Mouse (Mus musculus): ENCODE results near the gene Gm12185. TPM values are rescaled to one million over a fixed set of nuclear protein-coding genes. Genes with fewer than 3 reads are reported as not detected.

Gm12185 gene
- polyA plus RNA-seq, 1 experiment from 2014 or later = not detected

GRCm38 (mm10) chr11:48871817-48872541 lies 120.0 kb downstream of the Gm12185 start:
- no peaks in the 10 kb centered on the region for H3K36me3 ChIP-seq
- 4% methylated on average over 17 of the region's 17 CpGs for WGBS
- peak overlapping the region; percentile 76 for H3K9ac ChIP-seq
- peaks cover 16% of the 10 kb centered on the region for H3K27me3 ChIP-seq
- no peaks in the 10 kb centered on the region for H3K9me3 ChIP-seq
- peak overlapping the region; percentile 80 for H3K4me2 ChIP-seq
- no peak; the same call in 1 of the 2 replicates for ATAC-seq (ENCODE audit: insufficient number of reproducible peaks, insufficient read depth, low FRiP score, low TSS enrichment, low read depth)
- no peak overlapping the region for H3K27ac ChIP-seq
- peaks cover 16% of the 10 kb centered on the region; the same call in 1 of the 2 replicates for H3K4me1 ChIP-seq
- peak overlapping the region; percentile 52 for H3K4me3 ChIP-seq

- Histone ChIP-seq H3K4me1 (peaks cover 16% of the 10 kb centered on the region; the same call in 1 of the 2 replicates), H3K4me2 (peak within 1 kb of the TSS; percentile 80), H3K36me3 (no peaks in the 10 kb centered on the region), H3K9me3 (no peaks in the 10 kb centered on the region), H3K27ac (peak within 1 kb of the TSS; percentile 48), H3K4me3 (peak within 1 kb of the TSS; percentile 52), H3K9ac (peak within 1 kb of the TSS; percentile 76), H3K27me3 (peaks cover 16% of the 10 kb centered on the region)
- under 1% methylated on average over 19 of the region's 19 CpGs for WGBS
- 0 out of 2 replicates have a peak, but pooled peaks have one; percentile 48 for ATAC-seq (ENCODE audit: insufficient number of reproducible peaks, insufficient read depth, low FRiP score, low TSS enrichment, low read depth)
These were observed 120.7 kb downstream of the Gm12185 start, which contains the start of gene Irgm1 for GRCm38 (mm10) chr11:48871201-48871772. TSS of gene Irgm1 (minus strand) at chr11:48871683.

GRCm38 (mm10) chr11:48870781-48871180 lies 121.2 kb downstream of the Gm12185 start:
- H3K4me1 ChIP-seq = peaks cover 16% of the 10 kb centered on the region; the same call in 1 of the 2 replicates
- H3K27ac ChIP-seq = peak overlapping the region; percentile 48; the same call in 1 of the 2 replicates
- H3K4me3 ChIP-seq = peak overlapping the region; percentile 52
- H3K4me2 ChIP-seq = peak overlapping the region; percentile 80
- 33% methylated on average over 7 of the region's 7 CpGs for WGBS
- peaks cover 16% of the 10 kb centered on the region for H3K27me3 ChIP-seq
- ATAC-seq (ENCODE audit: insufficient number of reproducible peaks, insufficient read depth, low FRiP score, low TSS enrichment, low read depth) = no peak
- no peaks in the 10 kb centered on the region for H3K36me3 ChIP-seq
- H3K9me3 ChIP-seq = no peaks in the 10 kb centered on the region
- H3K9ac ChIP-seq = peak overlapping the region; percentile 76

GRCm38 (mm10) chr11:48869380-48870110 lies 122.5 kb downstream of the Gm12185 start:
- Histone ChIP-seq H3K4me3 (no peak overlapping the region), H3K4me2 (peak overlapping the region; percentile 80; the same call in 1 of the 2 replicates), H3K36me3 (no peaks in the 10 kb centered on the region), H3K27ac (no peak overlapping the region), H3K4me1 (peaks cover 16% of the 10 kb centered on the region; the same call in 1 of the 2 replicates), H3K9ac (no peak overlapping the region), H3K27me3 (peaks cover 12% of the 10 kb centered on the region), H3K9me3 (no peaks in the 10 kb centered on the region)
- no peak for ATAC-seq (ENCODE audit: insufficient number of reproducible peaks, insufficient read depth, low FRiP score, low TSS enrichment, low read depth)
- WGBS = 73% methylated on average over 7 of the region's 7 CpGs

GRCm38 (mm10) chr11:48866481-48866880 lies 125.5 kb downstream of the Gm12185 start:
- no peak for ATAC-seq (ENCODE audit: insufficient number of reproducible peaks, insufficient read depth, low FRiP score, low TSS enrichment, low read depth)
- Histone ChIP-seq H3K27ac (no peak overlapping the region), H3K4me2 (no peak overlapping the region), H3K4me1 (peaks cover 6% of the 10 kb centered on the region; the same call in 1 of the 2 replicates), H3K27me3 (no peaks in the 10 kb centered on the region; the same call in 1 of the 2 replicates), H3K4me3 (no peak overlapping the region), H3K36me3 (no peaks in the 10 kb centered on the region), H3K9me3 (no peaks in the 10 kb centered on the region), H3K9ac (no peak overlapping the region)
- WGBS = 93% methylated on average over 9 of the region's 9 CpGs

GRCm38 (mm10) chr11:48863808-48864207 lies 128.2 kb downstream of the Gm12185 start:
- ATAC-seq (ENCODE audit: insufficient number of reproducible peaks, insufficient read depth, low FRiP score, low TSS enrichment, low read depth) = no peak
- no peaks in the 10 kb centered on the region for H3K36me3 ChIP-seq
- H3K27ac ChIP-seq = no peak overlapping the region
- 74% methylated on average over 3 of the region's 3 CpGs for WGBS
- H3K27me3 ChIP-seq = peaks cover 10% of the 10 kb centered on the region
- no peaks in the 10 kb centered on the region for H3K9me3 ChIP-seq
- H3K4me1 ChIP-seq = 0 out of 2 replicates have a peak, but pooled peaks cover 1% of the 10 kb centered on the region
- no peak overlapping the region for H3K4me3 ChIP-seq
- H3K9ac ChIP-seq = no peak overlapping the region
- no peak overlapping the region for H3K4me2 ChIP-seq

GRCm38 (mm10) chr11:48862784-48863319 lies 129.2 kb downstream of the Gm12185 start:
- H3K4me3 ChIP-seq = no peak overlapping the region
- no peak overlapping the region for H3K9ac ChIP-seq
- H3K4me1 ChIP-seq = peaks cover 11% of the 10 kb centered on the region
- no peak overlapping the region for H3K27ac ChIP-seq
- no peaks in the 10 kb centered on the region for H3K9me3 ChIP-seq
- WGBS = 59% methylated on average over 1 of the region's 1 CpGs
- H3K27me3 ChIP-seq = peaks cover 10% of the 10 kb centered on the region
- no peak for ATAC-seq (ENCODE audit: insufficient number of reproducible peaks, insufficient read depth, low FRiP score, low TSS enrichment, low read depth)
- H3K4me2 ChIP-seq = no peak overlapping the region
- no peaks in the 10 kb centered on the region for H3K36me3 ChIP-seq

GRCm38 (mm10) chr11:48859014-48859413 lies 133.0 kb downstream of the Gm12185 start:
- Histone ChIP-seq H3K4me3 (peak overlapping the region; percentile 69), H3K9ac (no peak overlapping the region), H3K9me3 (no peaks in the 10 kb centered on the region), H3K27ac (no peak overlapping the region), H3K36me3 (no peaks in the 10 kb centered on the region), H3K27me3 (peaks cover 10% of the 10 kb centered on the region), H3K4me2 (peak overlapping the region; percentile 86), H3K4me1 (peaks cover 21% of the 10 kb centered on the region)
- under 1% methylated on average over 6 of the region's 6 CpGs for WGBS
- no peak for ATAC-seq (ENCODE audit: insufficient number of reproducible peaks, insufficient read depth, low FRiP score, low TSS enrichment, low read depth)

Other genes with a start within 250 kb of the Gm12185 start
- 729 and 806 TPM in 2 replicates for gene Rack1, start 191.9 kb downstream of the Gm12185 start, polyA plus RNA-seq (2015; fragmentation: Nextera tagmentation; extraction: Ambion mirVana)
- gene Trim41, start 174.9 kb downstream of the Gm12185 start, polyA plus RNA-seq (2015; fragmentation: Nextera tagmentation; extraction: Ambion mirVana) = 8.3 and 8.7 TPM in 2 replicates
- gene Trim7, start 166.1 kb downstream of the Gm12185 start, polyA plus RNA-seq (2015; fragmentation: Nextera tagmentation; extraction: Ambion mirVana) = 1.0 and 1.1 TPM in 2 replicates
- gene Gm12184, start 165.6 kb downstream of the Gm12185 start, polyA plus RNA-seq (2015; fragmentation: Nextera tagmentation; extraction: Ambion mirVana) = 3.4 and 3.6 TPM in 2 replicates
- 3.9 and 4.3 TPM in 2 replicates for gene Irgm1, start 120.5 kb downstream of the Gm12185 start, polyA plus RNA-seq (2015; fragmentation: Nextera tagmentation; extraction: Ambion mirVana)
- 0.23 and 0.28 TPM in 2 replicates for gene Gm5431, start 90.0 kb downstream of the Gm12185 start, polyA plus RNA-seq (2015; fragmentation: Nextera tagmentation; extraction: Ambion mirVana)
- 2.1 and 9.1 TPM in 2 replicates for gene Psme2b, start 46.0 kb downstream of the Gm12185 start, polyA plus RNA-seq (2015; fragmentation: Nextera tagmentation; extraction: Ambion mirVana)
- not detected in 2 replicates for gene Olfr56, start 13.3 kb downstream of the Gm12185 start, polyA plus RNA-seq (2015; fragmentation: Nextera tagmentation; extraction: Ambion mirVana)
- gene 9930111J21Rik1, start 12.8 kb downstream of the Gm12185 start, polyA plus RNA-seq (2015; fragmentation: Nextera tagmentation; extraction: Ambion mirVana) = 0.29 and 0.48 TPM in 2 replicates
- not detected in 2 replicates for gene Tgtp1, start 1.9 kb upstream of the Gm12185 start, polyA plus RNA-seq (2015; fragmentation: Nextera tagmentation; extraction: Ambion mirVana)
- gene 9930111J21Rik2, start 59.0 kb upstream of the Gm12185 start, polyA plus RNA-seq (2015; fragmentation: Nextera tagmentation; extraction: Ambion mirVana) = 0.20 and 0.61 TPM in 2 replicates
- 0.11 and 0.30 TPM in 2 replicates for gene Tgtp2, start 72.0 kb upstream of the Gm12185 start, polyA plus RNA-seq (2015; fragmentation: Nextera tagmentation; extraction: Ambion mirVana)
- 0.72 and 1.8 TPM in 2 replicates for gene Ifi47, start 84.4 kb upstream of the Gm12185 start, polyA plus RNA-seq (2015; fragmentation: Nextera tagmentation; extraction: Ambion mirVana)
- gene Olfr1396, start 122.6 kb upstream of the Gm12185 start, polyA plus RNA-seq (2015; fragmentation: Nextera tagmentation; extraction: Ambion mirVana) = 0.07 TPM in 1 of 2 replicates, not detected in the other
- gene Olfr1395, start 150.0 kb upstream of the Gm12185 start, polyA plus RNA-seq (2015; fragmentation: Nextera tagmentation; extraction: Ambion mirVana) = 0.08 TPM in 1 of 2 replicates, not detected in the other
- gene Olfr1394, start 162.2 kb upstream of the Gm12185 start, polyA plus RNA-seq (2015; fragmentation: Nextera tagmentation; extraction: Ambion mirVana) = not detected in 2 replicates
- 0.51 and 0.81 TPM in 2 replicates for gene Btnl9, start 194.9 kb upstream of the Gm12185 start, polyA plus RNA-seq (2015; fragmentation: Nextera tagmentation; extraction: Ambion mirVana)
- gene Zfp62, start 211.1 kb upstream of the Gm12185 start, polyA plus RNA-seq (2015; fragmentation: Nextera tagmentation; extraction: Ambion mirVana) = 41.7 and 46.5 TPM in 2 replicates